Mouse (Mus musculus): ENCODE data around the gene Fbxo47. TPM values are rescaled to one million over a fixed set of nuclear protein-coding genes. Genes with fewer than 3 reads are reported as not detected.
"Not testable (repeated sequence)": the region's sequence is repeated elsewhere in the genome, so short reads cannot be mapped to it uniquely, and the experiment has no call there.

Fbxo47 gene
- total RNA-seq, 2 experiments from 2014 or later, result 0.63 to 0.86 TPM

GRCm38 (mm10) chr11:97839441-97840134, 44.4 kb downstream of the Fbxo47 start:
- intact Hi-C loops (cut with DNase I), result loop anchor here (2.0 to 5.0 kb wide), 2 partner anchors 41 to 43 kb away; partner anchors contain the start of genes Fbxo47 and Lasp1
- DNase-seq (ENCODE audit: extremely low spot score in 1 of 2, low spot score in 2 of 2), result no peak

DNA sequence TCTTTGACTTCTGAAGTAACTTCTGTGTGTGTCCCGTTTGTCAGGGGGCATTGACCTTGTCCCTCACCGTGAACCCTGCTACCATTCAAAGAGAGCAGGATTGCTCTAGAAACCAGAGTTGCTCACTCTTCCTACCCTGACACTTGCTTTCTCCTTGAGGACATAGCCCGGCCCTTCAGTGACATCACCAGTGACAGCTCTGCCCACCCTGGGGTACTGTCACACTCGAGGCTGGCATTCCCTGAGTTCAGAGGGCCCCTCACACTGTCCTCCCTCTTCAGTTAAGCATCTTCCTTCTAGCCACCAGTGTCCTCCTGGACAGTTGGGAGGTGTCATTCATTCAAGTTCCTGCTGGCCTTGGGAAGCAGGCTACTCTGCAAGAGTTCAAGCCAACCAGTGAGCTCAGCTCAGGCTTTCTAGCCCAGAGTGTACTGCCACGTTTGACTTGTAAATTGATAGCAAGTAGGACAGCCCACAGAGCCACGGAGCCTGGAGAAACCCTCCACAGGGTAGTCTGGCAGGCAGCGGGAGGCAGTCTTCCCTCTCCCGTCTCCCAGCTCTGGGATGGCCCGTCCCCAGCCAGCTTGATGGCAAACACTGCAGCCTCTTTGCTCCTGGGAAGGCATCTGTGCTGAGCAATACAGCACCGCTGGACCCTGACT, 45.0 kb downstream of the Fbxo47 start:
- intact Hi-C loops (cut with DNase I), result loop anchor here (2.0 kb wide), 1 partner anchor 40 kb away; the partner anchor contains the start of gene Lasp1
- DNase-seq (ENCODE audit: extremely low spot score in 1 of 2, low spot score in 2 of 2), result no peak

GRCm38 (mm10) chr11:97837641-97838149, 46.3 kb downstream of the Fbxo47 start:
- intact Hi-C loops (cut with DNase I), result loop anchor here (2.0 kb wide), 1 partner anchor 39 kb away; the partner anchor contains the start of gene Lasp1

GRCm38 (mm10) chr11:97837051-97837450, 46.9 kb downstream of the Fbxo47 start:
- intact Hi-C loops (cut with DNase I), result not testable (repeated sequence)

More at GRCm38 (mm10) chr11:97837641-97838149, 46.3 kb downstream of the Fbxo47 start:
- DNase-seq (ENCODE audit: extremely low spot score in 1 of 2, low spot score in 2 of 2), result no peak

GRCm38 (mm10) chr11:97836541-97836940, 47.4 kb downstream of the Fbxo47 start:
- no peak for DNase-seq (ENCODE audit: extremely low spot score in 1 of 2, low spot score in 2 of 2)
- intact Hi-C loops (cut with DNase I), result no loop called here

More at GRCm38 (mm10) chr11:97837051-97837450, 46.9 kb downstream of the Fbxo47 start:
- DNase-seq (ENCODE audit: extremely low spot score in 1 of 2, low spot score in 2 of 2), result not testable (repeated sequence)

DNA sequence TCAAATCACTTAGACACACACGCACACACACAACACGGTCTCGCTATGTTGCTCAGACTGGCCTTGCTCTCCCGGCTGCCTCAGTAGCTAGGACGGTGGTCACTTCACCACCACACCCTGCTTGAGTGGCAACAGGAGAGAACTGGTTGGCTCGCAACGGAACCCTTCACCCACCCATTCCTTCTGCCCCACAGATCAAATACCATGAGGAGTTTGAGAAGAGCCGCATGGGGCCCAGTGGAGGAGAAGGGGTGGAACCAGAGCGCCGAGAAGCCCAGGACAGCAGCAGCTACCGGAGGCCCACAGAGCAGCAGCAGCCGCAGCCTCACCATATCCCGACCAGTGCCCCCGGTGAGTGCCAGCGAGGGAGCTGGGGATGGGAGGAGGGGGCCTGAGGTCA, 50.6 kb downstream of the Fbxo47 start:
- intact Hi-C loops (cut with DNase I), result no loop called here

DNA sequence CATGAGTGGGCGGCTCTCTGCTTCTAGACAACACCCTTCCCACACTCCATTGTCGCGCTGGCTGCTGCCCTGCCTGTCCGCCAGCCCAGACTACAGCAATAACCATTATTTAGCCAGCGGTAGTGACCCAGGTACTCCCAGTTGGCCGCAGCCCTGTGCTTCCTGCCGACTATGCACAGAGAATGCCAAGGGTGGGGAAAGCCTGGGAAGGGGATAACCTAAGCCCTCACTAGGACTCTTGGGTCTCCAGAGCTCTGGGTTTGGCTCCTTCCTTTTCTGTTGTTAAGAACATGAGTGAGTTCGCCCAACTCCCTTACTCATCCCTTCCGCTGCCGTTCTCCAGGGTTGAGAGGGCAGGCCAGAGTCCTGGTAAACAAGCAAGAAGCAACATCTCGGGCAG, 52.0 kb downstream of the Fbxo47 start:
- intact Hi-C loops (cut with DNase I), result no loop called here
- no peak for DNase-seq (ENCODE audit: extremely low spot score in 1 of 2, low spot score in 2 of 2)

More for the DNA sequence above, 50.6 kb downstream of the Fbxo47 start:
- DNase-seq (ENCODE audit: extremely low spot score in 1 of 2, low spot score in 2 of 2), result no peak

- intact Hi-C loops (cut with DNase I), result no loop called here
- DNase-seq (ENCODE audit: extremely low spot score in 1 of 2, low spot score in 2 of 2), result no peak
Measured at GRCm38 (mm10) chr11:97830501-97830900, 53.5 kb downstream of the Fbxo47 start.

- intact Hi-C loops (cut with DNase I), result no loop called here
- DNase-seq (ENCODE audit: extremely low spot score in 1 of 2, low spot score in 2 of 2), result peak in 1 of 2 experiments; percentile 23
Measured at GRCm38 (mm10) chr11:97829913-97830476, 54.0 kb downstream of the Fbxo47 start.

DNA sequence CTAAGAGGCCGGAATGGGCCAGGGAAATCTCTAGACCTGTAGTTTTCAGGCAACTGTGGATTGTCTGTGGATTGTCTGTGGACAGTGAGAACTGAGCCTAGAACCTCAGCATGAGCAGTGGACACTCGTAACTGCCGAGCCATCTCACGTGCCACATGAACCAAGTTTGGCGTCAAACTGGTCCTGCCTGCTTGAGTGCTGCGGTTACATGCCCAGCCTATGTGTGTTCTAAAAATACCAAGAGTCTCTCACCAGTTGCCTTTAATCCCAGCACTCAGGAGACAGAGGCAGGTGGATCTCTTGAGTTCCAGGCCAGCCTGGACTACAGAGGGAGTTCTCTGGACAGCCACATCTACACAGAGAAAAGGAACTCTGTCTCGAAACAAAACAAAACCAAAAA, 54.6 kb downstream of the Fbxo47 start:
- intact Hi-C loops (cut with DNase I), result no loop called here
- DNase-seq (ENCODE audit: extremely low spot score in 1 of 2, low spot score in 2 of 2), result no peak

DNA sequence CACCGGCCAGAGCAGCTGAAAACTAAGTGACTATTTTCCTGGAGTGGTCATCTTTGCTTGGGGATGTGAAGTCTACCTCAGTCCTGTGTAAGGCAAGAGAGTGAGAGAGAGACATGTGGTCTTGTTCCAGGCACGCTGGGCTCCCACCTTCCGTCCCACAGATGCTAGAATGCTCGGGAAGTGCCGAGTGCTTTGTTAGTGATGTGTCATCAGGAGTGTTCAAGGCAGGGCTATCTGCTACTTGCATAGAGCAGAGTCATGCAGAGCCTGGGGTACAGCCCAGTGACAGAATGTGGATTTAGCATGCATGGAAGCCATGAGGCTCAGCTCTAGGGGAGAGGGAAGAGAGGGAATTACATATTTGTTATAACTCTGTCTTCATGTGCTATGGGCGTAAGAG, 56.3 kb downstream of the Fbxo47 start:
- intact Hi-C loops (cut with DNase I), result no loop called here
- no peak for DNase-seq (ENCODE audit: extremely low spot score in 1 of 2, low spot score in 2 of 2)

DNA sequence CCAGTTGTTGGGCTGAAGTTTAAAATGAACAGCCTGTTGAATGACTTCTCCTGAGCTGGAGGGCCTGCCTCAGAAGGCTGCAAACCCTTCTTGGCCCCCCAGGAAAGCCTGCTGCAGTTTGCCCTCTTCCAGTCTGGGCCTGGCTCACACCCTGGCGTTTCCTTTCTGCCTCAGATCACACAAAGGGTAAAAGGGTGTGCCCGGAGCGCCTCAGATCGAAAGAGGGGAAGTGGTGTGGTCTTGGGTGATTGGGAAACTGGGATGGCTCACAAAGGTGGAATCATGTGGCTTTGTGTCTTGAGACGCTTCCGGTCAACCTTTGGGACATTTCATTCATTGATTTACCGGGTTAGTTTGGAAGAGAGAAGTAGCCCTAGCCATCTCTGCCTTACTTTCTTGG, 57.5 kb downstream of the Fbxo47 start:
- DNase-seq (ENCODE audit: extremely low spot score in 1 of 2, low spot score in 2 of 2), result peak in 1 of 2 experiments; percentile 17
- intact Hi-C loops (cut with DNase I), result no loop called here

DNA sequence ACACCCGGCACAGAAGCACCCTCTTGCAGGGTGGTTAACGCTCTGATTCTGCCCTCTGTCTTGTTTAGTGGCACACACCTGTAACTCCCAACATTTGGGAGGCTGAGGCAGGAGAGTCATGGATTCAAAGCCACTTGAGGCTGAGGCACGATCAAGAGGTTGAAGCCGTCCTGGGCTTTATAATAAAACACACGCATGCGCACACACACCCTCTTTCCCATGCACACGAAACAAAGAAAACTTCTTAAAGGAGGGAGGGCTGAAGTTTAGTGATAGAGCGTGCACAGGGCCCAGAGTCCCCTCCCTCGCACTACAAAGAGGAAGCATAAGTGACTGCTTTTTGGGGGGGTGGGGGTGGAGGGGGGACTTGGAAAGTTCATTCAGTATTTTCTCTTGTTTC, 58.0 kb downstream of the Fbxo47 start:
- intact Hi-C loops (cut with DNase I), result no loop called here
- DNase-seq (ENCODE audit: extremely low spot score in 1 of 2, low spot score in 2 of 2), result no peak

DNA sequence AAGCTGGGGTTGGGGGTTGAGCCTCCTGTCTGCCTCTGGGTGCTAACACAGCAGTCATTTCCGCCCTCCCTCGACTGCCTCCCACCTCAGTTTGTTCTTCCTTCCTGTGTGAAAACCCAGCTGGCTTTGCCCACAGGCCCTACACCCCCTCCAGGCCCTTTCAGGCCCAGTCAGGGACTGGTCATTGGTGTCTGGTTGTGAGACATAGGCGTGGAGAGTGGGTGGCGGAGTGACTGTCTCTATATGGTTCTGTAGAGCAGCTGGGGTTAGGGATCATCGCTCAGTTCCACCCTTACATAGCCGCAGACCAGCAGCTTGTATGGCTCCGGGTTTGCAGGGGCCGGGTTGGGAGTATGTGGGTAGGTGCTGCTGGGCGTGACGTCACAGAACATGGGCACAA, 58.7 kb downstream of the Fbxo47 start:
- DNase-seq (ENCODE audit: extremely low spot score in 1 of 2, low spot score in 2 of 2), result peak in 1 of 2 experiments; percentile 40

DNA sequence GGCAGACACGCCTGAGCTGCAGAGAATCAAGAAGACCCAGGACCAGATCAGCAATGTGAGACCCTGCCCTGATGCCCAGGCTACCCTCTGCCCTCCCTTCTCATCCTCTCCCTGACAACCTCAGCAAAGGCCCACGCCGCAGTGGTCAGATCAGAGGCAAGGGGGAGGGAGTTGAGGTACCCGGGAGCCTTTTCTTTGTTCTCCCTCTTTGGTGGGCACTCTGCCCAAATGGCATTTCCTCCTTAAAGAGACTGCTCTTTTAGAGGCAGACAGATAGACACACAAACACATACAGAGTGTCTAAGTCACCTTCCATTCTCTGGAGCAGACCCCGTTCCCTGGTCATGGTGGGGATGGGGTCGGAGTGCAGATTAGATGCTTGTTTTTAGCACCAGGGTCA, 59.1 kb downstream of the Fbxo47 start:
- peak in 1 of 2 experiments; percentile 65 for DNase-seq (ENCODE audit: extremely low spot score in 1 of 2, low spot score in 2 of 2)
- intact Hi-C loops (cut with DNase I), result no loop called here

More for the DNA sequence above, 58.7 kb downstream of the Fbxo47 start:
- intact Hi-C loops (cut with DNase I), result no loop called here

- intact Hi-C loops (cut with DNase I), result no loop called here
- DNase-seq (ENCODE audit: extremely low spot score in 1 of 2, low spot score in 2 of 2), result no peak
Measured at GRCm38 (mm10) chr11:97824168-97824567, 59.8 kb downstream of the Fbxo47 start.

GRCm38 (mm10) chr11:97822840-97823603, 60.9 kb downstream of the Fbxo47 start:
- intact Hi-C loops (cut with DNase I), result no loop called here
- DNase-seq (ENCODE audit: extremely low spot score in 1 of 2, low spot score in 2 of 2), result peak in 1 of 2 experiments; percentile 59

- DNase-seq (ENCODE audit: extremely low spot score in 1 of 2, low spot score in 2 of 2), result no peak
- intact Hi-C loops (cut with DNase I), result no loop called here
Measured at GRCm38 (mm10) chr11:97821401-97822064, 62.4 kb downstream of the Fbxo47 start.
